Mouse (Mus musculus) thymus, postnatal 4 days (tissue): ENCODE measurements around the gene Tspear.

Experiments used
- DNase-seq: peaks from one replicate; pipeline ENCODE4 v3.0.0; 2021

The Tspear gene

GRCm38 (mm10) chr10:77882553-77882952 lies 196.2 kb downstream of the Tspear start:
- DNase-seq = peak; percentile 28

DNA sequence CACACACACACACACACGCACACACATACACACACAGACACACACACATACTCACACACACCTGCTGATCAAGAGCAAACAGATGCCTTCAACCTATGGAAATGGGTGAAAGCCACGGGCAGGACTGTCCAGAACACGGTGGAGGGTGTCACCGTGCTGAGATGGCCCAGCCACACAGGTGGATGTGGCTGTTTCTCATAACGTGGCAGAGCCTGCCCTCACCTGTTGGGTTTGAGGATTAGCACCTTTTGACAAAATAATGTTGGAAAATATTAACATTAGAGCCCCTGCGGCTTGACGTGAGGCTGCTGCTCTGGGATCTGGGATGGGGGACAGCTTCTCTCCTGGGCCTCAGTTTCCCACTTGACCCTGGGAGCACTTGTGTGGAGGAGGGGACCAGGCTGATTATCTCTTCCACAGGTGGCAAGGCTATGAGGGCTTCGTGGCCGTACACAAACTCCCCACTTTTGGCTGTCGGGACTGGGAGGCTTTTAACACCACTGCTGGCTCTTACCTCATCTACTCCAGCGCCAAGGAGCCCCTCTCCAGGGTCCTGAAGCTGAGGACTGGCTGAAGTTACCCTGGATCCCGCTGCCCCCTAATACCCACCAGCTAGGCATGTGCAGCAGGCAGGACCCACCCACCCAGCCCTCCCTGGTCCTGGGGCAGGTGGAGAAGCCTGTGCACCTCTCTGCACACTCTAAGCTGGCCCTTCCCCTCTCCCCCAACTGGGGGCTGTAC lies 199.8 kb downstream of the Tspear start:
- no peak for DNase-seq

GRCm38 (mm10) chr10:77890987-77891565 lies 204.7 kb downstream of the Tspear start:
- DNase-seq = no peak

- DNase-seq = no peak
These were observed 209.2 kb downstream of the Tspear start for GRCm38 (mm10) chr10:77895562-77895961.

GRCm38 (mm10) chr10:77900126-77900525 lies 213.8 kb downstream of the Tspear start:
- DNase-seq = no peak

GRCm38 (mm10) chr10:77900903-77901818 lies 214.8 kb downstream of the Tspear start:
- no peak for DNase-seq

- DNase-seq = no peak
These were observed 215.5 kb downstream of the Tspear start for GRCm38 (mm10) chr10:77901871-77902210.

DNA sequence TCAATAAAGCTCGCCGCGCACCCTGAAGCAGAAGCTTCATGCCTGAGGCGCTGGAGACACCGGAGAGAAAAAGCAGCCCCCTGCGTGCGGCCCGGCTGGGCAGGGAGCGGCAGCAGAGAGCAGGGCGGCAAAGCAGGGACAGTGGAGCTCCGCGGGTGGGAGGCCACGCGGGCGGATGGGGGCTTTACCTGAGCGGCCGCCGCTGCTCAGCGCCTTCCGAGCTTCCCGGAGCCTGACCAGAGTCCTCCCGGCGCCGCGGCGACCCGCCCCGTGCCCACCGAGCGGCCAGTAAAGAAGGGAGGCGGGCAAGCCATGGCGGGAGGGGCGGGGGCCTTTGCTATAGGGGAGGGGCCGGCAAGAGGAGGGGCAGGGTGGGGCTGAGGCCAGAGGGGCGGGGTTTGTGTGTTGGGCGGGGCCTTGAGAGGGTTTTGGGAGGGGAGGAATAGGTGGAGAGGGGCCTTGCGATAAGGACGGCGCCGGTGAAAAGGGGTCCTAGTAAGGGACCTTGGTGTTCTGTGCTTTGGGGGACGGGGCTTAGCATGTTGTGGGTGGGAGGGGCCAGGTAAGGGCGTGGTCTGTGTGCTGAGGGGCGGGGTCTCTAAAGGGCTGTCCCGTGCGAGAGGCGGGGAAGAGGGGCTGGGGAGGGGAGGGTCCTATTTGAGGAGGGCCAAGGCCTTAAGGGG lies 216.0 kb downstream of the Tspear start, which contains the start of gene Lrrc3:
Lrrc3 (minus strand) TSS at position 326 of the 683 bp plus-strand sequence.
- peak; percentile 58 for DNase-seq

DNA sequence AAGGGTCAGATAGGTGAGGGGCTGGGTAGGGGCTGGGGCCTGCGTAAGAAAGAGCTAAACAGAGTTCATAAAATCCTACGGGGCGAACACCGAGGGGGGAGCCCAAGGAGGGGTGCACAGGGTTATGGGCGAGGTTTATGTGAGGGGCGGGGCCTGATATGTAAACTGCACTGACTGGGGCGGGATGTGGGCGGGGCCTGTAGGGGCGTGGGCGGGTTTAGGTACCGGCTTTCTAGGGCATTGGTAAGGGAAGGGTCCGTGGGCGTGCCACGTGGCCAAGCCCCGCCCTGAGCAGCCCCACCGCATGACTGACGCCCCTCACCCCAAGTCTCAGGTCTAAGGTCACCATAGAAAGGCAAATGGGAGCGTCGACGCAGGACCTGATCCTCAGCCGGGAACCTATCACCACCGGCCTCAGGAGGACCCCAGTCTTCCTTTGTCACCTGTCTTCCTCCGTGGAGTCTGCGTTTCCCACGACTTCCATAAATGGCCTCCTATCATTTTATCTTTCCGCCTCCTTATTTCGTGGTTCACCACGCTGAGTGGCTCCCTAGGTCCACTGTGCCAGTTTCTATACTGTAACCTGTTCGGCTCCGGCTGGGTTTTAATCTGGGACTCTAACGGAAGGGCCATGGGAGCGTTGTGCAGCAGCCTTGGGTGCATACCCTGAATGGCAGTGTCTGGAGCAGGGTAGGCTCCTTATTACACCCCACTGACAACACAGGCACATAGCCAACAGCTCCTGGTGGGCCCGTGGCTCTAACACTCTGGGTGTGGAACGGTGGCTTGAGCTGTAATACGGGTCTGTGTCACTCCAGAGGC lies 216.7 kb downstream of the Tspear start:
- peak; percentile 52 for DNase-seq

DNA sequence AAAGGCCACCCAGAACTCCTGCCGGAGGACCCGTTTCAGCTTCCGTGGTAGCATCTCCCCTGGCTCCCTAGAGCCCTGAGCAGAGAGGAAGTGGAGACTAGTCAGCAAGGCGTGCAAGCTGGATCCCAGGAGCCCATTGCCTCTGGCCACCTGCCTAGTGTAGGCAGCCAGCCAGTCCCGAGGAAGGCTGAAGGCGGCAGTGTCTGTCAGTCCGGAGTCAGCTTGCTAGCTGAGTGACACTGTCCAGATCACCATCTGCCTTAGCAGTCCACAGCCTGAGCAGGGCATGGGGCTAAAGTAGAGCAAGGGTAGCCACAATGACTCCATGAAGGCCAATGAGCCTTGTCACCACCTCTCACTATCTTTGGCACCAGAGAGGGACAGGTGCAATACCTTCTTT lies 226.2 kb downstream of the Tspear start:
- DNase-seq = no peak

- DNase-seq = no peak
These were observed 226.9 kb downstream of the Tspear start for GRCm38 (mm10) chr10:77913292-77913691.

- DNase-seq = peak; percentile 84
These were observed 230.4 kb downstream of the Tspear start for GRCm38 (mm10) chr10:77916636-77917335.

DNA sequence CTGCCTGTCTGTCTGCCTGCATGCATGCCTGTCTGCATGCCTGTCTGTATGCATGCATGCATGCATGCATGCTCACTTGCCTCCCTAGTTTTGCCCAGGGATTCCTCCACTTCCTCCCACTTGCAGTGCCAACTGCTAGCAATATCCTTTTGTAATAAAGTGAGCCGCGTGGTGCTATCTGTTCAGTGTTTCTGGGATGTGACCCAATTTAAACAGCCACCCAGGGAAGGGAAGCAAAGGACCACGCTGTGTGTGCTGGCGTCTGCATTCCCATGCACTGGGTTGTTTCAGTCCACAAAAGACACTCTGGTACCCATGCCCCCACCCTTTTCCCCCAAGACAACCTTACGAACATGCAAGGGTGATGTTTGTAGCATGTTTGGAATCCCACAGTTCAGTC lies 234.6 kb downstream of the Tspear start:
- DNase-seq = no peak

GRCm38 (mm10) chr10:77922681-77923080 lies 236.3 kb downstream of the Tspear start:
- DNase-seq = no peak

DNA sequence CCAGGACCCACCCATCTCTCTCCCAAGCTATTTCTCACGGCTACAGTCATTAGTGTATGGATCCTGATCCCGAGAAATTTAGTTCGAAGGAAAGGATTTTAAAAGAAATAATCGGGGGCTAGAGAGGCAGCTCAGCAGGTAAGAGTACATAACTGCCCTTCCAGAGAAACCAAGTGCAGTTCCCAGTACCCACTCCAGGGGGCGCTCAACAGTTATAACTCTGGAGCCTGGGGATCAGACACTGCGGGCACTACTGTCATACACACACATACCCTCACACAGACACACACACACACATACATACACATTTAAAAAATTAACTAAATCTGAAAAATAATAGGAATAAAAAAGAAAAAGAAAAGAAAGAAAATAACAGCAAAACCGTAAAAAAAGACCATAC lies 239.8 kb downstream of the Tspear start:
- DNase-seq = peak; percentile 81

DNA sequence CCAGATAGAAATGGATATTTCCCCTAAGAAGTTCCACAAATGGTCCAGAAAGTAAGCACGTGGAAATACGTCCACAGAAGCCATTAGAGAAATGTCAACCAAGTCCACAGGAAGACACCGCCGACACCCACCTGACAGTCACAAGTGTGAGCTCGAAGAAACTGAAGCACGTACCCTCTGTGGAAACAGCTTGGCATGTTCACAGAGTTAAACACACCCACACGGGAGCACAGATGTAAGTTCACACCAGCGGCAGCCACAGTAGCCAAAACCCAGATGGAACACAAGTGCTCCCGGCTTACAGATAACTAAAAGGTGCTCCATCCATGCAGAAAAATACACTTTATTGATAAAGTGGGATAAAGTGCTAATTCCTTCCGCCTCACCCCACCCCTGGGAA lies 241.0 kb downstream of the Tspear start:
- no peak for DNase-seq
